Mouse (Mus musculus) CH12.LX (cell line): ENCODE results near the gene Drg2. TPM values are rescaled to one million over a fixed set of nuclear protein-coding genes. Genes with fewer than 3 reads are reported as not detected.

ENCODE experiments used
- DNase-seq: peaks from one replicate; pipeline ENCODE4 v3.0.0-alpha.2; 2013; ENCODE audit errors: extremely low read depth
- H3K27ac ChIP-seq: 2 replicates; pipeline ENCODE4 v1.5.1; 2012; ENCODE audit warnings: low read depth, mild to moderate bottlenecking, control low read depth, moderate library complexity; ENCODE audit not compliant: insufficient read depth
- H3K27me3 ChIP-seq: replicated peaks from 2 replicates; pipeline ENCODE3; 2012; ENCODE audit warnings: inconsistent platforms
- H3K36me3 ChIP-seq, 2 experiments: replicated peaks in 1 of 2; 2 replicates each; pipeline versions ENCODE3 to v1.6.1; 2012; ENCODE audit warnings: inconsistent platforms in 1 of 2, low read length in 1 of 2, mild to moderate bottlenecking in 1 of 2, mixed read lengths in 1 of 2, moderate library complexity in 1 of 2; ENCODE audit not compliant: control insufficient read depth in 1 of 2, insufficient read depth in 1 of 2
- H3K4me1 ChIP-seq, 2 experiments: 2 replicates each; pipeline ENCODE4 v1.6.1; 2012; ENCODE audit warnings: inconsistent platforms in 1 of 2, moderate library complexity in 1 of 2; ENCODE audit not compliant: insufficient read depth in 2 of 2, control insufficient read depth in 1 of 2
- H3K4me2 ChIP-seq: 2 replicates; pipeline ENCODE4 v1.6.1; 2012; ENCODE audit warnings: low read depth, mild to moderate bottlenecking, control low read depth; ENCODE audit not compliant: poor library complexity, insufficient read depth, severe bottlenecking
- H3K4me3 ChIP-seq, 3 experiments: fragments of 150-350 bp in 1 of 3; sonication (generic) in 1 of 3; replicated peaks in 1 of 3; 2 replicates each; pipeline versions ENCODE3 to v1.5.1; 2011 to 2012; ENCODE audit warnings: low read depth in 2 of 3, low read length in 2 of 3, mild to moderate bottlenecking in 2 of 3, moderate library complexity in 2 of 3, control low read depth in 1 of 3, improper control_type of control experiment in 1 of 3, inconsistent platforms in 1 of 3, mixed read lengths in 1 of 3; ENCODE audit not compliant: poor library complexity in 1 of 3
- H3K79me2 ChIP-seq: replicated peaks from 2 replicates; pipeline ENCODE4 v1.6.1; 2012; ENCODE audit warnings: mild to moderate bottlenecking, moderate library complexity; ENCODE audit not compliant: control insufficient read depth, poor library complexity, insufficient read depth, severe bottlenecking; ENCODE audit errors: extremely low read depth
- H3K9ac ChIP-seq: 2 replicates; pipeline ENCODE4 v1.6.1; 2012; ENCODE audit warnings: low read depth, mild to moderate bottlenecking, control low read depth, moderate library complexity; ENCODE audit not compliant: insufficient read depth
- H3K9me3 ChIP-seq: replicated peaks from 2 replicates; pipeline ENCODE3; 2012; ENCODE audit warnings: low read length, inconsistent platforms, mixed read lengths
- BHLHE40 ChIP-seq: IDR thresholded peaks from 2 replicates; pipeline ENCODE4 v1.6.1; 2011; ENCODE audit warnings: mild to moderate bottlenecking, low read depth, low read length, improper control_type of control experiment
- CHD2 ChIP-seq: IDR thresholded peaks from 2 replicates; pipeline ENCODE4 v1.6.1; 2011; ENCODE audit warnings: low read length, improper control_type of control experiment
- CTCF ChIP-seq, 2 experiments: IDR thresholded peaks in 1 of 2; conservative IDR thresholded peaks in 1 of 2; 2 replicates each; pipeline ENCODE4 v1.5.1; 2011 to 2012; ENCODE audit warnings: low read depth in 2 of 2, low read length in 2 of 2, improper control_type of control experiment in 1 of 2, inconsistent platforms in 1 of 2, mild to moderate bottlenecking in 1 of 2, moderate library complexity in 1 of 2
- E2F4 ChIP-seq: IDR thresholded peaks from 2 replicates; pipeline ENCODE4 v1.6.1; 2011; ENCODE audit warnings: low read depth, low read length, improper control_type of control experiment; ENCODE audit not compliant: insufficient replicate concordance
- ELF1 ChIP-seq: IDR thresholded peaks from 2 replicates; pipeline ENCODE4 v1.6.1; 2014; ENCODE audit warnings: low read depth, mild to moderate bottlenecking, inconsistent platforms, low read length, improper control_type of control experiment
- EP300 ChIP-seq: IDR thresholded peaks from 2 replicates; pipeline ENCODE4 v1.6.1; 2011; ENCODE audit warnings: low read length, improper control_type of control experiment
- ETS1 ChIP-seq: conservative IDR thresholded peaks from 2 replicates; pipeline ENCODE4 v1.6.1; 2012; ENCODE audit warnings: low read depth, mild to moderate bottlenecking, inconsistent platforms, low read length, improper control_type of control experiment, moderate library complexity
- GABPA ChIP-seq: IDR thresholded peaks from 2 replicates; pipeline ENCODE4 v1.6.1; 2012; ENCODE audit warnings: low read depth, low read length, improper control_type of control experiment, inconsistent platforms; ENCODE audit not compliant: insufficient replicate concordance
- JUN ChIP-seq: IDR thresholded peaks from 2 replicates; pipeline ENCODE4 v1.6.1; 2011; ENCODE audit warnings: low read depth, mild to moderate bottlenecking, low read length, improper control_type of control experiment, moderate library complexity; ENCODE audit not compliant: insufficient read depth
- MAFK ChIP-seq: IDR thresholded peaks from 2 replicates; pipeline ENCODE4 v1.6.1; 2011; ENCODE audit warnings: low read length, improper control_type of control experiment; ENCODE audit not compliant: insufficient replicate concordance
- MAZ ChIP-seq: IDR thresholded peaks from 2 replicates; pipeline ENCODE4 v1.6.1; 2012; ENCODE audit warnings: low read depth, mild to moderate bottlenecking, inconsistent platforms, low read length, improper control_type of control experiment, moderate library complexity
- MEF2A ChIP-seq: IDR thresholded peaks from 2 replicates; pipeline ENCODE4 v1.6.1; 2014; ENCODE audit warnings: low read depth, mild to moderate bottlenecking, inconsistent platforms, low read length, improper control_type of control experiment, borderline replicate concordance
- NELFE ChIP-seq: IDR thresholded peaks from 2 replicates; pipeline ENCODE4 v1.6.1; 2011; ENCODE audit warnings: low read depth, low read length, improper control_type of control experiment
- NRF1 ChIP-seq: IDR thresholded peaks from 2 replicates; pipeline ENCODE4 v1.6.1; 2014; ENCODE audit warnings: low read depth, mild to moderate bottlenecking, inconsistent platforms, low read length, improper control_type of control experiment, moderate library complexity
- PAX5 ChIP-seq: IDR thresholded peaks from 2 replicates; pipeline ENCODE4 v1.6.1; 2012; ENCODE audit warnings: low read length, inconsistent platforms, mixed read lengths
- POLR2A ChIP-seq: IDR thresholded peaks from 2 replicates; pipeline ENCODE4 v1.6.1; 2011; ENCODE audit warnings: low read depth, mild to moderate bottlenecking, improper control_type of control experiment, low read length
- RAD21 ChIP-seq: IDR thresholded peaks from 2 replicates; pipeline ENCODE4 v1.6.1; 2011; ENCODE audit warnings: low read depth, mild to moderate bottlenecking, low read length, improper control_type of control experiment, moderate library complexity
- RCOR1 ChIP-seq: conservative IDR thresholded peaks from 2 replicates; pipeline ENCODE4 v1.6.1; 2012; ENCODE audit warnings: low read depth, mild to moderate bottlenecking, inconsistent platforms, low read length, improper control_type of control experiment
- SIN3A ChIP-seq: IDR thresholded peaks from 2 replicates; pipeline ENCODE4 v1.6.1; 2012; ENCODE audit warnings: low read length, improper control_type of control experiment, inconsistent platforms
- SMC3 ChIP-seq: IDR thresholded peaks from 2 replicates; pipeline ENCODE4 v1.6.1; 2011; ENCODE audit warnings: low read depth, low read length, improper control_type of control experiment
- TBP ChIP-seq: conservative IDR thresholded peaks from 2 replicates; pipeline ENCODE4 v1.6.1; 2011; ENCODE audit warnings: low read depth, low read length, improper control_type of control experiment
- TCF12 ChIP-seq: IDR thresholded peaks from 2 replicates; pipeline ENCODE4 v1.6.1; 2014; ENCODE audit warnings: low read depth, mild to moderate bottlenecking, inconsistent platforms, low read length, improper control_type of control experiment
- UBTF ChIP-seq: IDR thresholded peaks from 2 replicates; pipeline ENCODE4 v1.6.1; 2012; ENCODE audit warnings: low read depth, mild to moderate bottlenecking, inconsistent platforms, low read length, improper control_type of control experiment, moderate library complexity
- USF1 ChIP-seq: IDR thresholded peaks from 2 replicates; pipeline ENCODE4 v1.6.1; 2014; ENCODE audit warnings: low read depth, mild to moderate bottlenecking, inconsistent platforms, low read length, improper control_type of control experiment
- USF2 ChIP-seq: conservative IDR thresholded peaks from 2 replicates; pipeline ENCODE4 v1.6.1; 2011; ENCODE audit warnings: low read depth, low read length, improper control_type of control experiment
- ZKSCAN1 ChIP-seq: IDR thresholded peaks from 2 replicates; pipeline ENCODE4 v1.6.1; 2012; ENCODE audit warnings: low read depth, inconsistent platforms, low read length, improper control_type of control experiment, borderline replicate concordance
- ZMIZ1 ChIP-seq: IDR thresholded peaks from 2 replicates; pipeline ENCODE4 v1.6.1; 2012; ENCODE audit warnings: low read depth, mild to moderate bottlenecking, inconsistent platforms, low read length, improper control_type of control experiment
- ZNF384 ChIP-seq: IDR thresholded peaks from 2 replicates; pipeline ENCODE4 v1.6.1; 2012; ENCODE audit warnings: low read depth, low read length, improper control_type of control experiment, inconsistent platforms
- dilution Hi-C: fragments of 300-500 bp; cut with MboI; formaldehyde crosslinking; loops from 2 replicates; pipeline ENCODE4 v1.14.3; 2020; ENCODE audit warnings: low sequenced_read_pairs; ENCODE audit not compliant: extremely low pct_unique_long_range_greater_than_20kb, extremely low pct_ligation_motif_present
- in situ Hi-C: fragments of 300-500 bp; cut with MboI; formaldehyde crosslinking; loops from 3 replicates; pipeline ENCODE4 v1.14.3; 2019; ENCODE audit warnings: low sequenced_read_pairs, low pct_ligation_motif_present, low pct_unique_long_range_greater_than_20kb, mixed read lengths
- polyA plus RNA-seq: library from polyadenylated mRNA; unstranded; fragments of >175 nt; gene quantifications from 2 replicates; pipeline ENCODE4 v1.2.1, GENCODE M21; 2012; ENCODE audit warnings: low read depth; ENCODE audit not compliant: insufficient read length
- total RNA-seq, 2 experiments: library from RNA; depleted of rRNA; stranded (reverse); fragments of 300-350 nt in 1 of 2; fragments of >200 nt in 1 of 2; gene quantifications; 2 replicates each; pipeline ENCODE4 v1.2.3; 2012 to 2014

Drg2 gene
- total and polyA plus RNA-seq, 3 experiments: 115 to 155 (median 135) TPM

GRCm38 (mm10) chr11:60418473-60418803 is 36.0 kb upstream of the Drg2 start:
- peaks cover 7 to 57% of the 10 kb centered on the region in 2 experiments for H3K4me1 ChIP-seq
- no peaks in the 10 kb centered on the region for H3K9me3 ChIP-seq
- H3K79me2 ChIP-seq: peaks cover 35% of the 10 kb centered on the region
- no peaks in the 10 kb centered on the region for H3K27me3 ChIP-seq
- peak overlapping the region; percentile 80 to 94 (median 87) for H3K4me3 ChIP-seq
- H3K36me3 ChIP-seq: peaks cover 0 to 30% of the 10 kb centered on the region in 2 experiments
- H3K9ac ChIP-seq: peak overlapping the region; percentile 87
- dilution Hi-C loops (no loop called here), in situ Hi-C loops (loop anchor here (5.0 to 25.0 kb wide), 3 partner anchors 164 to 331 kb away; no protein-coding TSS in a partner anchor)
- H3K4me2 ChIP-seq: peak overlapping the region; percentile 86
- peak; percentile 30 for DNase-seq
- no peak for TF ChIP-seq TBP
- no peak for TF ChIP-seq MAZ
- TF ChIP-seq E2F4: no peak
- no peak for TF ChIP-seq POLR2A
- TF ChIP-seq MEF2A: no peak
- no peak for TF ChIP-seq TCF12
- TF ChIP-seq ELF1: no peak
- no peak for TF ChIP-seq NRF1
- TF ChIP-seq SMC3: no peak
- no peak for TF ChIP-seq JUN
- no peak for TF ChIP-seq RCOR1
- TF ChIP-seq GABPA: no peak
- TF ChIP-seq ZKSCAN1: no peak
- no peak overlapping the region for H3K27ac ChIP-seq

GRCm38 (mm10) chr11:60422046-60422668 is 32.2 kb upstream of the Drg2 start:
- H3K9me3 ChIP-seq: no peaks in the 10 kb centered on the region
- in situ Hi-C loops (loop anchor here (25.0 kb wide), 1 partner anchor 335 kb away; no protein-coding TSS in a partner anchor), dilution Hi-C loops (no loop called here)
- peak; percentile 57 for DNase-seq
- no peak overlapping the region for H3K9ac ChIP-seq
- no peak overlapping the region for H3K4me3 ChIP-seq
- H3K27ac ChIP-seq: no peak overlapping the region
- H3K36me3 ChIP-seq: peaks cover 3 to 37% of the 10 kb centered on the region in 2 experiments
- TF ChIP-seq UBTF: no peak
- TF ChIP-seq MAFK: no peak
- no peak for TF ChIP-seq SIN3A
- TF ChIP-seq GABPA: no peak
- no peak for TF ChIP-seq ZKSCAN1
- TF ChIP-seq ZNF384: peak; percentile 96
- peak; percentile 35 for TF ChIP-seq RAD21
- no peak for TF ChIP-seq CHD2
- no peak for TF ChIP-seq MEF2A
- no peak for TF ChIP-seq EP300
- no peak for TF ChIP-seq USF2
- no peak for TF ChIP-seq ETS1
- TF ChIP-seq TCF12: no peak
- no peak for TF ChIP-seq ZMIZ1
- TF ChIP-seq BHLHE40: no peak
- TF ChIP-seq CTCF (conservative IDR thresholded peaks at IDR 0.05 in 1 of 2, IDR thresholded peaks at IDR 0.05 in 1 of 2; ENCODE audit: low read depth in 2 of 2, low read length in 2 of 2): peak in 1 of 2 experiments; percentile 57; a peak in 2 of 4 replicates
- TF ChIP-seq JUN: no peak
- TF ChIP-seq NELFE: no peak
- no peak for TF ChIP-seq USF1
- no peak for TF ChIP-seq PAX5
- TF ChIP-seq SMC3: peak; percentile 54
- H3K27me3 ChIP-seq: no peaks in the 10 kb centered on the region
- peaks cover 5 to 36% of the 10 kb centered on the region in 2 experiments for H3K4me1 ChIP-seq
- H3K79me2 ChIP-seq: peaks cover 8% of the 10 kb centered on the region; the same call in 1 of the 2 replicates
- no peak overlapping the region for H3K4me2 ChIP-seq
